Mouse (Mus musculus): ENCODE measurements around the gene Cntn5. TPM values are rescaled to one million over a fixed set of nuclear protein-coding genes. Genes with fewer than 3 reads are reported as not detected.

The Cntn5 gene
- polyA plus RNA-seq, 1 experiment from 2014 or later = 2.3 TPM

DNA sequence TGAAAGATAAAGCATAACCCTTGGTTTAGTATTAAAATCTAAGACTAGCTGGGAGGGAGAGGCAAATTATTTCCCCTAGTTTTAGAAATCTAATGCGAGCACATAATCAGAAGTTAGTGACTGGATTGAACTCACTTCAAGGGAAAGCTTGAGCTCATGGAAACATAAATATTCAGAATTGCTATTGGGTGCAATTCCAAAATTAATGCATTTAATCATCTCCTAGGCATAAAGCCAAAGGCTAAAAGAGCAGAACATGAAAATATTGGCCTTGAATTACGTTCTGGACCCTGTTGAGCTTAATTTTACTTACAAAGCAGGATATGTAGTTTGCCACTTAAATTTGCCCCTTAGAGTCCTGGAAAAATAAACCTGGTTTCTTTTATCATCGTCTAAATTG, 1124.9 kb downstream of the Cntn5 start:
- Histone ChIP-seq H3K9me3 (ENCODE audit: control insufficient read depth, low read length) (no peaks in the 10 kb centered on the region), H3K4me3 (ENCODE audit: low read depth, low read length) (no peak overlapping the region), H3K36me3 (ENCODE audit: control insufficient read depth, insufficient read depth, low read length) (no peaks in the 10 kb centered on the region), H3K9ac (ENCODE audit: low read depth, low read length) (no peak overlapping the region), H3K27me3 (replicated peaks; ENCODE audit: control insufficient read depth, insufficient read depth, low read length) (no peaks in the 10 kb centered on the region), H3K4me2 (ENCODE audit: low read depth, low read length) (no peak overlapping the region), H3K27ac (replicated peaks; ENCODE audit: low read depth, low read length) (no peak overlapping the region), H3K4me1 (ENCODE audit: control insufficient read depth, insufficient read depth, low read length) (no peaks in the 10 kb centered on the region)
- ATAC-seq (ENCODE audit: low read depth) (no peak), DNase-seq (ENCODE audit: low spot score) (peak; percentile 12)
- WGBS = 55% methylated on average over 3 of the region's 3 CpGs

DNA sequence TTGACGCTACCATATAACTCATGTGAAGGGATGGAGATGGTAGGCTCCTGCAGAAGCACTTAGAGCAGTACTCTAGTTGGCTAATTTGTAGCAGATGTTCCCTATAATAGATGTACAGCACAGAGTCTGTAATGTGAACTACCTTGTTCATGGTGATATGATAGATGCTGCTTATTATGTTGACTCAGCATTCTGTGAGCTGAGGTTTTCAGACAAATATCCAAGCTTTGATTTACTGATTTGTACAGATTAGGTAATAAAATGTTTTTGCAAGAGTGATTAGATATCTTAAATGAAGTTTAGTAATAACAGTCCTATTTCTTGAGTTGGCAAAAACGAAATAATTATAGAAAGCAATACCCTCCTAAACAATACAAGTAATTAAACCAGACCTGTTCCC, 1133.8 kb downstream of the Cntn5 start:
- H3K4me3 ChIP-seq (ENCODE audit: low read depth, low read length) = no peak overlapping the region

DNA sequence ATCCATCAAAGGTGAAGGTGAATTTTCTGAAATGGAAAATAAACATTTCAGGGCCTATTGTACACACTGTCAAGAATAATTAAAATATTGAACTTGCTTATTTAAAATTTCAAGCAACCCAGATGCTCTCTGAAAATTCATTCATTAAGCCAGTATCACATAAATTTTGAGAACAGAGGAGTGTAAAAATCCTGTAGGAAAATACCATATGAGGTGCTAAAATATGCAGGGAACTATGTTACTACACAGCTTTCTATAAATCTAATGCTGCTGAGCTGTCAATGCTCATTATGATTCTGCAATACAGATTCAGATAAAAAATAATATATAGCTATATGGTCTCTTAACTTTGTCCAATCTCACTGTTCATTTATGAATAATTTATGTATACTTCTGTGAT, 1134.9 kb downstream of the Cntn5 start:
- Histone ChIP-seq H3K36me3 (ENCODE audit: control insufficient read depth, insufficient read depth, low read length) (no peaks in the 10 kb centered on the region), H3K4me2 (ENCODE audit: low read depth, low read length) (no peak overlapping the region), H3K4me1 (ENCODE audit: control insufficient read depth, insufficient read depth, low read length) (no peaks in the 10 kb centered on the region), H3K27me3 (replicated peaks; ENCODE audit: control insufficient read depth, insufficient read depth, low read length) (no peaks in the 10 kb centered on the region), H3K4me3 (ENCODE audit: low read depth, low read length) (no peak overlapping the region), H3K9me3 (ENCODE audit: control insufficient read depth, low read length) (no peaks in the 10 kb centered on the region), H3K9ac (ENCODE audit: low read depth, low read length) (no peak overlapping the region), H3K27ac (replicated peaks; ENCODE audit: low read depth, low read length) (no peak overlapping the region)
- DNase-seq (ENCODE audit: low spot score) (no peak), ATAC-seq (ENCODE audit: low read depth) (no peak)

More for the DNA sequence above, 1133.8 kb downstream of the Cntn5 start:
- H3K4me2 ChIP-seq (ENCODE audit: low read depth, low read length) = no peak overlapping the region
- no peaks in the 10 kb centered on the region for H3K9me3 ChIP-seq (ENCODE audit: control insufficient read depth, low read length)
- no peaks in the 10 kb centered on the region for H3K4me1 ChIP-seq (ENCODE audit: control insufficient read depth, insufficient read depth, low read length)
- WGBS = 77% methylated on average over 2 of the region's 2 CpGs
- no peak overlapping the region for H3K27ac ChIP-seq (replicated peaks; ENCODE audit: low read depth, low read length)
- H3K27me3 ChIP-seq (replicated peaks; ENCODE audit: control insufficient read depth, insufficient read depth, low read length) = no peaks in the 10 kb centered on the region
- DNase-seq (ENCODE audit: low spot score) (no peak), ATAC-seq (ENCODE audit: low read depth) (no peak)
- no peaks in the 10 kb centered on the region for H3K36me3 ChIP-seq (ENCODE audit: control insufficient read depth, insufficient read depth, low read length)
- no peak overlapping the region for H3K9ac ChIP-seq (ENCODE audit: low read depth, low read length)

DNA sequence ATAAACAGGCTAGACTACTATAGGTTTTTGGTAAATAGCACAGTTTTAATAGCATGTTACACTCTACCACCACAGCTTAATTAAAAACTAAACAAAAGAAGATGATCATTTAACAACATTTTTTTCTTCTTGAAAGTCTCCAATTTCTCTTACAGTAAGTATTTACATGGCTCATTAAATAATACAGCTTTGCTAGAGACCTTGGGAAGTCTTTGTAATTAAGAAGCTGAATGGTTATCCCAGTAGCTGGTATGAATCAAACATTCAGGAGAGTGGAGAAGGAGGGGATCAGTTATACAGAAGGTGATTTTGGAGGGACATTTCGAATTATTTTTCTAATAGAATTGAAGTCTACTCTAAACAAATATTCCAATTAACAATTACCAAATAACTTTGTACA, 1186.4 kb downstream of the Cntn5 start:
- 77% methylated on average over 1 of the region's 1 CpGs for WGBS
- Histone ChIP-seq H3K4me3 (ENCODE audit: low read depth, low read length) (no peak overlapping the region), H3K4me2 (ENCODE audit: low read depth, low read length) (no peak overlapping the region), H3K4me1 (ENCODE audit: control insufficient read depth, insufficient read depth, low read length) (no peaks in the 10 kb centered on the region), H3K36me3 (ENCODE audit: control insufficient read depth, insufficient read depth, low read length) (no peaks in the 10 kb centered on the region), H3K9ac (ENCODE audit: low read depth, low read length) (no peak overlapping the region), H3K27me3 (replicated peaks; ENCODE audit: control insufficient read depth, insufficient read depth, low read length) (no peaks in the 10 kb centered on the region), H3K27ac (replicated peaks; ENCODE audit: low read depth, low read length) (no peak overlapping the region), H3K9me3 (ENCODE audit: control insufficient read depth, low read length) (no peaks in the 10 kb centered on the region; the same call in 1 of the 2 replicates)
- DNase-seq (ENCODE audit: low spot score) (no peak), ATAC-seq (ENCODE audit: low read depth) (no peak)

DNA sequence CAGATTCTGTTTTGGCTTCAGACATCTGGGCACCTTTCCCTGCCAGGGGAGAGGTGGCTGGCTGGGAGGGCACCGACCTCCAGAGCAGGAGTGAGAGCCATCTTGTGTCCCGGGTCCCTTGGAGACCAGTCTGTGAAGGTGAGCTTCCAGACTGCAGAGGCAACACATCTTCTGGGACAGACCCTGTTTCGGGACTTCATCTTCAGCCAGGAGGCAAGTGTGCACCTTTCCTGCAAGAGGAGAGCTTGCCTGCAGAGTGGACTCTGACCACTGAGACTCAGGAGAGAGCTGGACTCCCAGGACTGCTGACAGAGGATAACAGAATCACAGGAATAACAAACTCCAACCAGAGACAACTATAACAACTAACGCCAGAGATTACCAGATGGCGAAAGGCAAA, 1195.9 kb downstream of the Cntn5 start:
- Histone ChIP-seq H3K36me3 (ENCODE audit: control insufficient read depth, insufficient read depth, low read length) (no peaks in the 10 kb centered on the region), H3K27me3 (replicated peaks; ENCODE audit: control insufficient read depth, insufficient read depth, low read length) (no peaks in the 10 kb centered on the region), H3K4me2 (ENCODE audit: low read depth, low read length) (no peak overlapping the region), H3K4me1 (ENCODE audit: control insufficient read depth, insufficient read depth, low read length) (no peaks in the 10 kb centered on the region), H3K9ac (ENCODE audit: low read depth, low read length) (no peak overlapping the region), H3K27ac (replicated peaks; ENCODE audit: low read depth, low read length) (no peak overlapping the region), H3K9me3 (ENCODE audit: control insufficient read depth, low read length) (no peaks in the 10 kb centered on the region), H3K4me3 (ENCODE audit: low read depth, low read length) (no peak overlapping the region)
- DNase-seq (ENCODE audit: low spot score) (no peak), ATAC-seq (ENCODE audit: low read depth) (no peak)
- 95% methylated on average over 5 of the region's 5 CpGs for WGBS

DNA sequence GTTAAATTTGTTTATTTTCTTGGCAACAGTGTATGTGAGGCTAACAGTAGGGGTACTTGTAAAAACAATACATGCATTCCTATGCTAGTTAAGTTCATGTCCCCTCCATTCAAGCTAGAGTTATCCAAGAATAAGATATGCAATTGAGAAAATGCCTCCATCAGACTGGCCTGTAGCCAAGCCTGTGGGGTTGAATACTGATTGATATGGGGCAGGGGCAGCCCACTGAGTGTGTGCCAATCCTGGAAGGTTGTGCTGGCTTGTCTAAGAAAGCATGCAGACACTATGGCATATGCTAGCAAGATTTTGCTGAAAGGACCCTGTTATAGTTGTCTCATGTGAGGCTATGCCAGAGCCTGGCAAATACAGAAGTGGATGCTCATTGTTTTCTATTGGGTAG, 1196.8 kb downstream of the Cntn5 start:
- Histone ChIP-seq H3K9me3 (ENCODE audit: control insufficient read depth, low read length) (no peaks in the 10 kb centered on the region), H3K4me3 (ENCODE audit: low read depth, low read length) (no peak overlapping the region), H3K36me3 (ENCODE audit: control insufficient read depth, insufficient read depth, low read length) (no peaks in the 10 kb centered on the region), H3K4me2 (ENCODE audit: low read depth, low read length) (no peak overlapping the region), H3K27ac (replicated peaks; ENCODE audit: low read depth, low read length) (no peak overlapping the region), H3K9ac (ENCODE audit: low read depth, low read length) (no peak overlapping the region), H3K4me1 (ENCODE audit: control insufficient read depth, insufficient read depth, low read length) (no peaks in the 10 kb centered on the region), H3K27me3 (replicated peaks; ENCODE audit: control insufficient read depth, insufficient read depth, low read length) (no peaks in the 10 kb centered on the region)
- DNase-seq (ENCODE audit: low spot score) = no peak
- no peak for ATAC-seq (ENCODE audit: low read depth)

DNA sequence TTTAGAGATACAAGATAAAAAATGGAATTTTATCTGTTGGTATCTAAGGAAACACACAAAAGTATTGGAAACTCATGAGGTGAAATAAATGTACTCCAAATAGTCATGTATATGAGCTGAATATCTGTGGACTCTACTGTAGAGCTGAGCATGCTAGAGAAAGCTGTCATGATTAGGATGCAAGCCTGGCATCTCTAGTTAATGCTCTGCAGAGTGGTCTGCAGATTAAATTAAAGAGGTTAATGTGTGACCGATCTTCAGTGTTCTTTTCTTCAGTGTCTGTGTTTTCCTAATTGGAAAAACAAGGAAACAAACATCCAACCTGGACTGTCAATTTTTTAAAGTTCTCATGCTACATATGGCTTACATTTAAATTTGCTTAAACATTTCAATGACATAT, 1199.4 kb downstream of the Cntn5 start:
- 73% methylated on average over 1 of the region's 1 CpGs for WGBS
- Histone ChIP-seq H3K4me1 (ENCODE audit: control insufficient read depth, insufficient read depth, low read length) (no peaks in the 10 kb centered on the region), H3K9me3 (ENCODE audit: control insufficient read depth, low read length) (no peaks in the 10 kb centered on the region), H3K4me3 (ENCODE audit: low read depth, low read length) (no peak overlapping the region), H3K36me3 (ENCODE audit: control insufficient read depth, insufficient read depth, low read length) (no peaks in the 10 kb centered on the region), H3K27me3 (replicated peaks; ENCODE audit: control insufficient read depth, insufficient read depth, low read length) (no peaks in the 10 kb centered on the region), H3K4me2 (ENCODE audit: low read depth, low read length) (no peak overlapping the region), H3K9ac (ENCODE audit: low read depth, low read length) (no peak overlapping the region), H3K27ac (replicated peaks; ENCODE audit: low read depth, low read length) (no peak overlapping the region)
- DNase-seq (ENCODE audit: low spot score) (no peak), ATAC-seq (ENCODE audit: low read depth) (no peak)

DNA sequence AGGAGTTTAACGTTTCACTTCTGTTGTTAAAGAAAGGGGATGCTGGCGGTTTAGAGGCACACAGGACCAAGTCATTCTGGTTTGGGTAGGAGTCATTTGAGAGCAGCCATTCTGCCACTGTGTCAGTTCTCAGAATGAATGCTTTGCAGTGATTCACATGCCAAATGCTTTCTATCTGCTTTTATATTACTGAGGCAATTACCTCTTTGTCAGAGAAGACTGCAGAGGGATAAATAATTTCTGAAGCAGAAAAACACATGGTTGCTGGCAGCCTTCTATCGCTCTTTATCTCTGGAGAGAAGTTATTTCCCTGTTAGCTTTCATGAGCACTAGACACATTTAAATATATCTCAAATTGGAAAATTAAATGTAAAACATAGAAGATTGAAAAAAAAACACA, 1207.9 kb downstream of the Cntn5 start:
- Histone ChIP-seq H3K9ac (ENCODE audit: low read depth, low read length) (no peak overlapping the region), H3K9me3 (ENCODE audit: control insufficient read depth, low read length) (no peaks in the 10 kb centered on the region), H3K27ac (replicated peaks; ENCODE audit: low read depth, low read length) (no peak overlapping the region), H3K4me3 (ENCODE audit: low read depth, low read length) (no peak overlapping the region), H3K4me2 (ENCODE audit: low read depth, low read length) (no peak overlapping the region), H3K4me1 (ENCODE audit: control insufficient read depth, insufficient read depth, low read length) (no peaks in the 10 kb centered on the region), H3K36me3 (ENCODE audit: control insufficient read depth, insufficient read depth, low read length) (no peaks in the 10 kb centered on the region), H3K27me3 (replicated peaks; ENCODE audit: control insufficient read depth, insufficient read depth, low read length) (no peaks in the 10 kb centered on the region)
- ATAC-seq (ENCODE audit: low read depth) = no peak
- peak; percentile 11 for DNase-seq (ENCODE audit: low spot score)
- 50% methylated on average over 3 of the region's 3 CpGs for WGBS

DNA sequence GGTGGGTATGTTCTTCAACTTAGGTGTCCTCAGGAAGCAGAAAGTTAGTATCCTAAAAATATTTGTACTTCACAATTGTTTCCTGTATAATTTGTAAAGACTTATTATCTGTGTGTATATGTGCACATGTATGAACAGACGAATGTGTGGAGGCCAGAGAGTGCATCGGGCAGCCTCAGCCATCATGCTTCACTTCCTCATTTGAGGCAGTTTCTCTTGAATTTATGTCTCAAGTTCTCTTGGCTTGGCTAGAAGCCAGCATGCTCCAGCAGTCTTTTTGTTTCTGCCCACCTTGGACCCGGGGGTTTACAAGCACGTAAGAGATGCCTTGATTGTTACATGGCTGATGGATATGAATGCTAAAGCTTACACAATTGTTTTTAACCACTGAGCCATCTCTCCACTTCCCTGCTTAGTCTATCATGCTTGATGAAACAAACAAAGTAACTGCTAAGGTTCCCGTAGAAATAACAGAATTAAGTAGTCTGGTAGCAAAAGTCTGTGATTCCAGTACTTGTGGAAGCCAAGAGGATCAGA, 1222.2 kb downstream of the Cntn5 start:
- 55% methylated on average over 5 of the region's 5 CpGs for WGBS
- Histone ChIP-seq H3K9ac (ENCODE audit: low read depth, low read length) (no peak overlapping the region), H3K27ac (replicated peaks; ENCODE audit: low read depth, low read length) (no peak overlapping the region), H3K4me3 (ENCODE audit: low read depth, low read length) (no peak overlapping the region), H3K36me3 (ENCODE audit: control insufficient read depth, insufficient read depth, low read length) (no peaks in the 10 kb centered on the region), H3K9me3 (ENCODE audit: control insufficient read depth, low read length) (no peaks in the 10 kb centered on the region), H3K4me2 (ENCODE audit: low read depth, low read length) (no peak overlapping the region), H3K4me1 (ENCODE audit: control insufficient read depth, insufficient read depth, low read length) (0 out of 2 replicates have a peak, but pooled peaks cover 4% of the 10 kb centered on the region), H3K27me3 (replicated peaks; ENCODE audit: control insufficient read depth, insufficient read depth, low read length) (no peaks in the 10 kb centered on the region)
- DNase-seq (ENCODE audit: low spot score) = peak; percentile 32
- ATAC-seq (ENCODE audit: low read depth) = no peak
